Mouse (Mus musculus) testis, adult 2 months (tissue): ENCODE data around the gene Pde4d.

Experiments used
- CTCF ChIP-seq: fragments of 200-500 bp; IDR thresholded peaks from 2 replicates; pipeline ENCODE4 v1.5.1; 2012; ENCODE audit warnings: low read depth, mild to moderate bottlenecking, inconsistent platforms, low read length, moderate library complexity; ENCODE audit not compliant: control insufficient read depth, insufficient read depth, insufficient replicate concordance
- POLR2A ChIP-seq: fragments of 200-500 bp; IDR thresholded peaks from 2 replicates; pipeline ENCODE4 v1.6.1; 2012; ENCODE audit warnings: low read depth, mild to moderate bottlenecking, inconsistent platforms, low read length, moderate library complexity; ENCODE audit not compliant: control insufficient read depth

- TF ChIP-seq POLR2A (no peak), CTCF (no peak)
Measured at GRCm38 (mm10) chr13:109287465-109287864, 837.7 kb downstream of the Pde4d start.
